Mouse (Mus musculus): ENCODE data around the gene Mmp14.

Gene Mmp14

DNA sequence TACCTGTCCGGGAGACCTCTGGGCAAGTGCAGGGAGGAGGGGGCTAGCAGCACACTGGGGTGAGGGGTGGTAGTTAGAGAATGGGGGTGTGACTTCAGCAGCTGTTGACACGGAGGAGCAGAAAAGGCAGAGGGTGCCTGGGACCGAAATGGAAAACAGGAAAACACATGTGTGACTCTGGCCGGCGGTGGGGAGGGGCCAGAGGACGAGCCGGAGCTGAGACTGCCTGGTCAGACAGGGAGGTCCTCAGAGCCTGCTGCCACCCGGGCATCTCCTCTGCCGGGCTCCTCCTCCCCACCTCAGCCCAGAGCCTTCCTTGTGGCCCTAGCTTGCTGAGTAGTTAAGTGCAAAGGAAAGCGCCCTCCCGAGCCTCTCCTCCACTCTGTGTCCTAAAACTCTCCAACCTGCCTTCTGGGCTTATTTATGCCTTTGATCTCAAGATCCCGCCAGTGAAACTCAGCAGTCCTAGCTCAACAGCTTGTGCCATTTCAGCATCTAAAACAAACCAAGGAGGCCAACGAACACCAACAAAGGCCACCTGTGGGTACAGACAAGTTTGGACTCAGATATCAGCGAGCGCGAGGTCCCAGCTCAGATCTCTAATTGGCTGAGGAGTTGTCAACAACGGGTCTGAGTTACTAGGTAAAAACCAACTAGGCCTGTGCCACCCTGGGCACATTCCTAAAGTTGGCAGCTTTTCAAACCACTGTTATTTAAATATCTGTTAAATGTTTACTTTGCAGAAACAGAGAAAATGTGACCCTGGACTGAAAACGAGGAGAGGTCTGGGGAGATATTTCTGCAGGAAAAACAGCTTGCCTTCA, 17.3 kb upstream of the Mmp14 start:
- no peak for DNase-seq (ENCODE audit: low read depth)

GRCm38 (mm10) chr14:54415241-54416020, 16.0 kb upstream of the Mmp14 start:
- DNase-seq (ENCODE audit: low read depth), result no peak

GRCm38 (mm10) chr14:54416229-54416775, 15.1 kb upstream of the Mmp14 start:
- no peak for DNase-seq (ENCODE audit: low read depth)

GRCm38 (mm10) chr14:54416830-54417229, 14.6 kb upstream of the Mmp14 start:
- no peak for DNase-seq (ENCODE audit: low read depth)

- DNase-seq (ENCODE audit: low read depth), result no peak
Observed at GRCm38 (mm10) chr14:54417623-54418081, 13.8 kb upstream of the Mmp14 start, which contains the start of gene Slc7a7. TSS of gene Slc7a7 (minus strand) at chr14:54417780.

DNA sequence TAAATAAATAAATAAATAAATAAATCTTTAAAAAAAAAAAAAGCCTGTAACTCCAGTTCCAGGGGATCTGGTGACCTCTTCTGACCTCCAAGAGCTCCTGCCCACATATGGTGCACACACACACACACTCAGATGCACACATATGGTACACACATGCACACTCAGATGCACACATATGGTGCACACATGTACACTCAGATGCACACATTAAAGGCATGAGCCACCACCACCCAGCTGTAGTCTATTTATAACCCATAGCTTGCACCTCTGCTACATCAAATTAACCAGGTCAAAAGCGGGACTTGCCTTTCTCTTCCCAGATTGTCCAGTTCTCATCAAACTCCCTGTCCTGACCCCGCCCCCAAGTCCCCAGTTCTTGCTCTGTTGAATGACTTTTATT, 10.4 kb upstream of the Mmp14 start:
- DNase-seq (ENCODE audit: low read depth), result no peak

GRCm38 (mm10) chr14:54423406-54423805, 8.0 kb upstream of the Mmp14 start:
- DNase-seq (ENCODE audit: low read depth), result peak; percentile 62

- no peak for DNase-seq (ENCODE audit: low read depth)
Observed at GRCm38 (mm10) chr14:54424634-54425033, 6.8 kb upstream of the Mmp14 start.

DNA sequence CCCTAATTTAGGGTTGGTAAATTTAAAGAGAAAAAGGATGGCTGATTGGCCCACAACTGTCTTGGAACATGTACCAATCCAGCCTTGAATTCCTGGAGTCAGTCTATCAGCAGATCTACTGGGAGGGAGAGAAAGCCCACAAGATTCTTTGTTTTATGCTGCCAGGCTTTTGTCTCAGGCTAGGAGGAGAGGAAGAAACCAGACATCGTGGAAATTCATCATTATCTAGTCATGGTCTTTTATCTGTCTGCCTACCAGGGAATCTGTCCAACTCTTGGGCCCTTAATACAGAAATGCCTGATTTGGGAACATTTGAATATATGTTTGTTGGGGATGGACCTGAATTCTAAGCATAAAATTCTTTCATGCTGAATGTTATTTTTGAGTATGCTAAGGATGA, 5.9 kb upstream of the Mmp14 start:
- DNase-seq (ENCODE audit: low read depth), result no peak

GRCm38 (mm10) chr14:54426003-54426688, 5.3 kb upstream of the Mmp14 start:
- no peak for DNase-seq (ENCODE audit: low read depth)

GRCm38 (mm10) chr14:54426689-54427398, 4.6 kb upstream of the Mmp14 start, which contains the start of gene Mrpl52:
TSS of gene Mrpl52 (plus strand) at chr14:54426909.
- peak; percentile 94 for DNase-seq (ENCODE audit: low read depth)

DNA sequence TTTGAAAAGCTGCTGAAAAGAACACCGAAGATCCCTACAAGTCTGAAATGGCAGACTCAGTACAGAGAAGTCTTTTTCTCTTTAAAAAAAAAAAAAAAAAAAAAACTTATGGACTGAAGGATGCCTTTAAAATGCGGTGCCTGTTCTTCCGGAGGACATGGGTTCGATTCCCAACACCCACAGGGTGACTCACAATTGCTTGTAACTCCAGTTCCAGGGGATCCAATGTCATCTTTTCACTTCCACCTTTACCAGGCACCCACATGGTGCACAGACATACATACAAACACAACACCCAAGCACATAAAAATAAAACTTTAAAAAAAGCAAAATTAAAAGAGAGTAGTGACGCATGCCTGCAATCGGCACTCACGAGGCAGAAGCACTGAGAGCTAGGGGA, 3.7 kb upstream of the Mmp14 start:
- DNase-seq (ENCODE audit: low read depth), result no peak

DNA sequence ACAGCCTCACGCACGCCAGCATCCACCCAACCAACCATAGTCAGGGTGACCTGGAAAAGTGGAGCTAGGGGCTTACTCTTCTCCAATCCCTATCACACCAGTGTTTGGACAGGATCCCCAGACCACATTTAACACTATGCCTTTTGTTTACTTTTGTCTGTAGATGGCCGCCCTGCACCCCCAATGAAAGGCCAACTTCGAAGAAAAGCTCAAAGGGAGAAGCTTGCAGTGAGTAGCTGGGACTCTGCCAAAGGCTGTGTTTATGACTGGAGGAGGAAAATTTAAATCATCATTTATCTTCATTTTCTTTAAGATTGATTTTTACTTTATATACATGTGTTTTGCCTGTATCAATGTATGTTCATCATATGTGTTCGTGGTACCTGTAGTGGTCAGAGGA, 3.0 kb upstream of the Mmp14 start:
- DNase-seq (ENCODE audit: low read depth), result no peak

DNA sequence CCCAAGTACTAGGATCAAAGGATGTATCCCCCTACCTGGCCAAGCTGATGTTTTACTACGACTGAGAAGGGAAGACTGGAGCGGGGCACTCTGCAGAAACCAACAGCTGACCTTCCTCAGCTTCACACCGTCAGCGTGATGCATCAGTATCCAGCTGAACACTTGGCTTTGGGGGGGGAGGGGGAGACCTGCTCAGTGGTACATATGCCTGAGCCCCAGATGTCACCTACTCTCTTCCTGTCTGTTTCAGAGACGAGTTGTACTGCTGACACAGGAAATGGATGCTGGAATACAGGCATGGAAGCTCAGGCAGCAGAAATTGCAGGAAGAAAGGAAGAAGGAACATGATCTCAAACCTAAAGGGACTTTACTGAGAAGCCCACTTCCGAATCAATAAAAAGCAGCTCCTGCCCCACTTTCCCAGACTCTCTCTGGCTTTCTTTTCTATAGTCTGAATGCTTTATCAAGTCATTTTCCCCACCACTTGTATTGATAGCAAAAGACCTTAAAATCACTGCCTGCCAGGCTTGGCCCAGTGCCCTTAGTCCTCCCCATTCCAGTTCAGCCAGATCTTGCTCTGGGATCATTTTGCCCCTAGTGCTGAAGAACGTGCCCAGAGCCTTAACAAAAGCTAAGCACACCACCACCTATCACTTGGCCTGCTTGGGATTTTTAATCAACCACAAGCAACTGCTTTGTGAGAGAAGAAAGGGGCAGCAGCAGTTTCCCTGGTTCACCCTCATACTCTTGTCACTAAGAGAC, 1.9 kb upstream of the Mmp14 start:
- DNase-seq (ENCODE audit: low read depth), result no peak

DNA sequence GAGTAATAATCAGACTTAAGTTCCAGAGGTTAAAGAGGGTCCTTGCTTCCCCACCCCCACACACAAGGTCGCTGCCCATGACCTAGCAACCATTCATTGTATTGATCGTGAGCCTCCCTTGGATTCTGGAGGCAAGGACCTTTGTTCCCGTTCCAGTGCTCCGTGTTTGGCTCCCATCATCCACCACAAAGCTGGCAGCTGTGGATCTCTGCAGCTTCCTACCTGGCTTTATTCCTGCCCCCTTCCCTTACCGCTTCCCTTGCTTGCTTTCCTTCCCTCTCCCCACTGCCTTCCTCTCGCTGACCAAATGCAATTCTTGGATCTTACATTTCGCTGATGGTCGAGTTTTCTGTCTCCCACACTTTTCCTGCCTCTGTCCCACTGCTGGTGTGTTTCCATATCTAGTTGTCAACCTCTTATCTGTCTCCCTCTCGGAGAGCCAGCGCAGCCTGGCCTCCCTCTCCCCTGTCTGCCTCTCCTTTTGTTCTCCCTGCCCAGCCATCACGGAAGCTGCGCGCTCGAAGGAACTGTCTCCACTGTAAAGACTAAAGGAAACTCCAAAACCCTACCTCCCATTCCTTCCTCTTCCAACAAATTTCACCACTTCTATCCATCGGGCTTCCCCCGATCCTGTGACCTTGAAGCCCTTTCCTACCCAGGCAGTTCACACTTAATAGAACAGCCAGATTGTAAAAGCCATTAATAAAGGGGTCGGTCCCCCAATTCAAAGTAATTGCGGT, 836 bp upstream of the Mmp14 start:
- no peak for DNase-seq (ENCODE audit: low read depth)

DNA sequence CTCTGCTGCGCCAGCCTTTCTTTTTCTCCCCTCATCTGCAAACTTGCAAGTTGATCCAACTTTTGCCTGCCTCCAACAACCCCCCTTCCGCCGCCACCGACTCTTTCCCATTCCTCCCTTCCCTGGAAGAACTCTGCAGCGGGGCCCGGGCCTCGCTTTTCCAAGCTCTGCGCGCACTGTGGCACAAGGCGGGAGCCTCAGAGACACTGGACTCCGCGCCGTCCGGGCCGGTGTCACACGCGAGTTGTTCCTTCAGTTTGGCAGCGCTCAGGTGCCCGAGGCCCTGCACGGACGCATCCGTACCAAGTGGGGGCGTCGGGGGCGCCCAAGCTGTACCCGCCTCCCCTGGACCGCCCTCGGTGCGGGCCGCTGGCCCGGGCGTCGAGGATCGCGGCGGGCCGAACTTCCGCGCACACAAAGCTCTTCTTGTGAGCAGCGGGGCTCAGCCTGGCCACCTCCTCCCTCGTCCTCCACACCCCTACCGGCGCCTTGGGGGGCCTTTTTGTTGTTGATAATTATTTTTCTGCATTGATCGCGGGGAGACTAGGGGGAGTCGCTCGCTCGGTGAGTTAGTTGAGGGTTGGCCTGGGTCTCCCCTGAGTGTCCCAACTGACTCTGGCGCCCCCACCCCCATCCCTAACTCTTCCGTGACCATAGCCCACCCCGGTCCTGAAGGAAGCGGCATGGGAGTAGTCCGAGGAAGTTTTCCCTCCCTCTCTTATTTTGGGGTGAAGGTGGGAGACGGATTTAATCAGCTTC, 845 bp downstream of the Mmp14 start:
- peak; percentile 67 for DNase-seq (ENCODE audit: low read depth)

- peak; percentile 83 for DNase-seq (ENCODE audit: low read depth)
Observed at GRCm38 (mm10) chr14:54432837-54433830, 1.7 kb downstream of the Mmp14 start.

- peak; percentile 69 for DNase-seq (ENCODE audit: low read depth)
Observed at GRCm38 (mm10) chr14:54433941-54434531, 2.6 kb downstream of the Mmp14 start.
